Mouse (Mus musculus) olfactory bulb, adult 2 months (tissue): Measurements from ENCODE around the gene Ube3a.

ENCODE experiments used
- CTCF ChIP-seq: fragments of 200-500 bp; IDR thresholded peaks from 2 replicates; pipeline ENCODE4 v1.5.1; 2012; ENCODE audit warnings: low read depth, mild to moderate bottlenecking, low read length, moderate library complexity; ENCODE audit not compliant: insufficient read depth
- POLR2A ChIP-seq: fragments of 200-500 bp; IDR thresholded peaks from 2 replicates; pipeline ENCODE4 v1.6.1; 2012; ENCODE audit warnings: mild to moderate bottlenecking, low read depth, low read length, moderate library complexity; ENCODE audit not compliant: insufficient read depth

DNA sequence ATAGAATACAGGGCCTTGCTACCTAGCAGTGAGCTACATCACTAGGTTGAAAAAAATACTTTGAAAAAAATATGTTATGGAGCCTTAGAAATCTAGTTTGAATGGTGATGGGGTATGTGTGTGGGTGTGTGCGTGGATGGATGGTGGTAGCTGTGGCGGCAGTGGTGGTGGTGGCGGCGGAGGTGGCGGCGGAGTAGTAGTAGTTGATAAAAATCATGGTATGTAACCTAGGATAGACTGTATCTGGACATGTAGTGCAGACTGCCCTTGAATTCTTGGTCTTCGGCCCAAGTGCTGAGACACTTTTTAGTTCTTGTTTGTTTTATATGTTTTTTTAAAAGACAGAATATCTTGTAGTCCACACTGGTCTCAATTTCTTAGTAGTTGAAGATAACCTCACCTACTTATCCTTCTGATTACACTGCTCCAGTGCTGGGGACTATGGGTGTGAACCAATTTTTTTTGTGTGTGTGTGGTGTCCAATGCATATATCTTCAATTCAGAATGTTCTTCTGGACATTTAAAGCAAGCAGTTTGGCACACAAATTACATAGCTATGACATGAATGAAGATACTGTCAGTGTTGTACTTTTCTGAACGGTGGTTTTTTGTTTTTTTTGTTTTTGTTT lies 6.3 kb downstream of the Ube3a start:
- no peak for TF ChIP-seq POLR2A
- TF ChIP-seq CTCF = no peak
